Mouse (Mus musculus) olfactory bulb, adult 2 months (tissue): ENCODE measurements around the gene Kif21a.

Experiments
- CTCF ChIP-seq: fragments of 200-500 bp; IDR thresholded peaks from 2 replicates; pipeline ENCODE4 v1.5.1; 2012; ENCODE audit warnings: low read depth, mild to moderate bottlenecking, low read length, moderate library complexity; ENCODE audit not compliant: insufficient read depth
- POLR2A ChIP-seq: fragments of 200-500 bp; IDR thresholded peaks from 2 replicates; pipeline ENCODE4 v1.6.1; 2012; ENCODE audit warnings: mild to moderate bottlenecking, low read depth, low read length, moderate library complexity; ENCODE audit not compliant: insufficient read depth

DNA sequence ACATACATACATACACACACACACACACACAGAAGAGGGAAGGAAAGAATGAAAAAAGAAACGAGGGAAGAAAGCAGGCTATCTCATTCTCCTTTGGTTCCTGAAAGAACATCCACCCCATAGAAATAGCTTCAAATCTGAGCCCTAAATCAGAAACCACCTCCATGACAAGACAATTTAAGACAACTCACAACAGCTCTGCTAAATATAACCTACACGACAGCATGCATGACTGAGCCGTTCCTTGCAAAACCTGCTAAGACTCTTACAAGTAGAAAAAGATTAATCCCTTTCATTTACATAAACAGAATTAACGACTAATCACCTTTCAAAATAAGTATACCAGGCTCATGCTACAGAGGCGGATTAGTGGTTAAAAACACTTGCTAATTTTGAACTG, 118.3 kb downstream of the Kif21a start:
- TF ChIP-seq CTCF (no peak), POLR2A (no peak)
